Mouse (Mus musculus): Measurements from ENCODE around the gene Sestd1. TPM values are rescaled to one million over a fixed set of nuclear protein-coding genes. Genes with fewer than 3 reads are reported as not detected.
A peak's percentile ranks its signal among the peaks of the same experiment; 100 is the strongest.

The Sestd1 gene
- 59.6 and 59.9 TPM in 2 replicates for total RNA-seq (2014; rRNA removed)
- polyA plus RNA-seq (2015; fragmentation: Nextera tagmentation; extraction: Ambion mirVana): 21.7 and 28.1 TPM in 2 replicates

GRCm38 (mm10) chr2:77280512-77281409, at the start of gene Sestd1:
Gene Sestd1 (minus strand): TSS chr2:77280592.
- H3K4me3 ChIP-seq (ENCODE audit: low read depth, low read length): peak within 1 kb of the TSS; percentile 93
- ATAC-seq (peak; percentile 81), DNase-seq (peak; percentile 71)
- TF ChIP-seq CTCF (IDR thresholded peaks at IDR 0.05; ENCODE audit: low read depth): no peak
- WGBS: 8% methylated on average over 41 of the region's 73 CpGs
- H3K36me3 ChIP-seq (ENCODE audit: insufficient read depth): no peaks in the 10 kb centered on the region
- H3K27ac ChIP-seq (ENCODE audit: low read depth, low read length): peak within 1 kb of the TSS; percentile 94
- H3K4me2 ChIP-seq (ENCODE audit: low read depth): peak within 1 kb of the TSS; percentile 69
- H3K9ac ChIP-seq: peak within 1 kb of the TSS; percentile 99
- 0 out of 2 replicates have a peak, but pooled peaks cover 6% of the 10 kb centered on the region for H3K4me1 ChIP-seq (ENCODE audit: insufficient read depth)
- H3K9me3 ChIP-seq (ENCODE audit: low read length): no peaks in the 10 kb centered on the region
- no peaks in the 10 kb centered on the region for H3K27me3 ChIP-seq (ENCODE audit: insufficient read depth, low read length)

- Histone ChIP-seq H3K27me3 (ENCODE audit: insufficient read depth, low read length) (no peaks in the 10 kb centered on the region), H3K9ac (no peak overlapping the region), H3K4me2 (ENCODE audit: low read depth) (no peak overlapping the region), H3K4me1 (ENCODE audit: insufficient read depth) (peaks cover 8% of the 10 kb centered on the region; the same call in 1 of the 2 replicates), H3K4me3 (ENCODE audit: low read depth, low read length) (no peak overlapping the region), H3K36me3 (ENCODE audit: insufficient read depth) (no peaks in the 10 kb centered on the region), H3K27ac (ENCODE audit: low read depth, low read length) (no peak overlapping the region), H3K9me3 (ENCODE audit: low read length) (no peaks in the 10 kb centered on the region)
- WGBS: 83% methylated on average over 3 of the region's 3 CpGs
- ATAC-seq: no peak
- TF ChIP-seq CTCF (IDR thresholded peaks at IDR 0.05; ENCODE audit: low read depth): no peak
- no peak for DNase-seq
Observed at GRCm38 (mm10) chr2:77327246-77327645, 46.9 kb upstream of the Sestd1 start.

GRCm38 (mm10) chr2:77323739-77324138, 43.3 kb upstream of the Sestd1 start:
- Histone ChIP-seq H3K27me3 (ENCODE audit: insufficient read depth, low read length) (no peaks in the 10 kb centered on the region), H3K4me2 (ENCODE audit: low read depth) (no peak overlapping the region), H3K4me3 (ENCODE audit: low read depth, low read length) (no peak overlapping the region), H3K9me3 (ENCODE audit: low read length) (no peaks in the 10 kb centered on the region), H3K36me3 (ENCODE audit: insufficient read depth) (no peaks in the 10 kb centered on the region), H3K4me1 (ENCODE audit: insufficient read depth) (peaks cover 8% of the 10 kb centered on the region; the same call in 1 of the 2 replicates), H3K9ac (no peak overlapping the region), H3K27ac (ENCODE audit: low read depth, low read length) (no peak overlapping the region)
- WGBS: 58% methylated on average over 6 of the region's 6 CpGs
- TF ChIP-seq CTCF (IDR thresholded peaks at IDR 0.05; ENCODE audit: low read depth): no peak
- ATAC-seq (no peak), DNase-seq (no peak)

GRCm38 (mm10) chr2:77323156-77323555, 42.8 kb upstream of the Sestd1 start:
- DNase-seq: no peak
- WGBS: 38% methylated on average over 9 of the region's 9 CpGs

GRCm38 (mm10) chr2:77319196-77319595, 38.8 kb upstream of the Sestd1 start:
- H3K4me3 ChIP-seq (ENCODE audit: low read depth, low read length): no peak overlapping the region
- no peaks in the 10 kb centered on the region for H3K9me3 ChIP-seq (ENCODE audit: low read length)
- no peak for TF ChIP-seq CTCF (IDR thresholded peaks at IDR 0.05; ENCODE audit: low read depth)
- no peak overlapping the region for H3K4me2 ChIP-seq (ENCODE audit: low read depth)
- H3K27me3 ChIP-seq (ENCODE audit: insufficient read depth, low read length): no peaks in the 10 kb centered on the region
- DNase-seq (no peak), ATAC-seq (peak; percentile 23; the same call in 1 of the 2 replicates)
- H3K27ac ChIP-seq (ENCODE audit: low read depth, low read length): no peak overlapping the region
- H3K4me1 ChIP-seq (ENCODE audit: insufficient read depth): peaks cover 8% of the 10 kb centered on the region
- no peaks in the 10 kb centered on the region for H3K36me3 ChIP-seq (ENCODE audit: insufficient read depth)
- WGBS: 72% methylated on average over 5 of the region's 5 CpGs
- H3K9ac ChIP-seq: no peak overlapping the region

More at GRCm38 (mm10) chr2:77323156-77323555, 42.8 kb upstream of the Sestd1 start:
- no peak overlapping the region for H3K27ac ChIP-seq (ENCODE audit: low read depth, low read length)
- H3K9me3 ChIP-seq (ENCODE audit: low read length): no peaks in the 10 kb centered on the region
- no peak overlapping the region for H3K9ac ChIP-seq
- H3K36me3 ChIP-seq (ENCODE audit: insufficient read depth): no peaks in the 10 kb centered on the region
- TF ChIP-seq CTCF (IDR thresholded peaks at IDR 0.05; ENCODE audit: low read depth): no peak
- no peak overlapping the region for H3K4me3 ChIP-seq (ENCODE audit: low read depth, low read length)
- H3K4me2 ChIP-seq (ENCODE audit: low read depth): no peak overlapping the region
- ATAC-seq: no peak
- H3K27me3 ChIP-seq (ENCODE audit: insufficient read depth, low read length): no peaks in the 10 kb centered on the region
- H3K4me1 ChIP-seq (ENCODE audit: insufficient read depth): peaks cover 8% of the 10 kb centered on the region; the same call in 1 of the 2 replicates

GRCm38 (mm10) chr2:77316961-77317360, 36.6 kb upstream of the Sestd1 start:
- H3K36me3 ChIP-seq (ENCODE audit: insufficient read depth): no peaks in the 10 kb centered on the region
- 37% methylated on average over 7 of the region's 7 CpGs for WGBS
- no peaks in the 10 kb centered on the region for H3K27me3 ChIP-seq (ENCODE audit: insufficient read depth, low read length)
- no peak overlapping the region for H3K4me2 ChIP-seq (ENCODE audit: low read depth)
- no peak for TF ChIP-seq CTCF (IDR thresholded peaks at IDR 0.05; ENCODE audit: low read depth)
- no peaks in the 10 kb centered on the region; the same call in 1 of the 2 replicates for H3K4me1 ChIP-seq (ENCODE audit: insufficient read depth)
- no peak for DNase-seq
- no peak overlapping the region for H3K9ac ChIP-seq
- H3K27ac ChIP-seq (ENCODE audit: low read depth, low read length): no peak overlapping the region; the same call in 1 of the 2 replicates
- peak; percentile 34; the same call in 1 of the 2 replicates for ATAC-seq
- no peaks in the 10 kb centered on the region for H3K9me3 ChIP-seq (ENCODE audit: low read length)
- H3K4me3 ChIP-seq (ENCODE audit: low read depth, low read length): no peak overlapping the region

- H3K9ac ChIP-seq: no peak overlapping the region
- H3K4me2 ChIP-seq (ENCODE audit: low read depth): no peak overlapping the region
- ATAC-seq (no peak), DNase-seq (no peak)
- H3K27me3 ChIP-seq (ENCODE audit: insufficient read depth, low read length): no peaks in the 10 kb centered on the region
- no peaks in the 10 kb centered on the region; the same call in 1 of the 2 replicates for H3K4me1 ChIP-seq (ENCODE audit: insufficient read depth)
- TF ChIP-seq CTCF (IDR thresholded peaks at IDR 0.05; ENCODE audit: low read depth): no peak
- no peaks in the 10 kb centered on the region for H3K36me3 ChIP-seq (ENCODE audit: insufficient read depth)
- no peak overlapping the region for H3K27ac ChIP-seq (ENCODE audit: low read depth, low read length)
- H3K4me3 ChIP-seq (ENCODE audit: low read depth, low read length): no peak overlapping the region
- WGBS: 93% methylated on average over 10 of the region's 10 CpGs
- H3K9me3 ChIP-seq (ENCODE audit: low read length): no peaks in the 10 kb centered on the region
Observed at GRCm38 (mm10) chr2:77313846-77314245, 33.5 kb upstream of the Sestd1 start.
